Mouse (Mus musculus) olfactory bulb, adult 2 months (tissue): ENCODE results near the gene Gm5269. TPM values are rescaled to one million over a fixed set of nuclear protein-coding genes. Genes with fewer than 3 reads are reported as not detected.

Experiments used
- H3K27ac ChIP-seq: fragments of 200-500 bp; 2 replicates; pipeline ENCODE4 v1.5.1; 2012; ENCODE audit warnings: low read depth, low read length; ENCODE audit not compliant: insufficient read depth
- H3K4me1 ChIP-seq: fragments of 200-500 bp; 2 replicates; pipeline ENCODE4 v1.6.1; 2012; ENCODE audit warnings: low read length; ENCODE audit not compliant: control insufficient read depth, insufficient read depth
- H3K4me3 ChIP-seq: fragments of 200-500 bp; 2 replicates; pipeline ENCODE4 v1.5.1; 2012; ENCODE audit warnings: mild to moderate bottlenecking, low read depth, low read length, moderate library complexity; ENCODE audit not compliant: insufficient read depth
- CTCF ChIP-seq: fragments of 200-500 bp; IDR thresholded peaks from 2 replicates; pipeline ENCODE4 v1.5.1; 2012; ENCODE audit warnings: low read depth, mild to moderate bottlenecking, low read length, moderate library complexity; ENCODE audit not compliant: insufficient read depth
- POLR2A ChIP-seq: fragments of 200-500 bp; IDR thresholded peaks from 2 replicates; pipeline ENCODE4 v1.6.1; 2012; ENCODE audit warnings: mild to moderate bottlenecking, low read depth, low read length, moderate library complexity; ENCODE audit not compliant: insufficient read depth
- WGBS: fragments of 180-500 bp; shearing (Covaris S2); methylation state at CpG from one replicate; pipeline ENCODE4 v1.1.7; 2018; 5-methylcytosine and 5-hydroxymethylcytosine counted together
- polyA plus RNA-seq: library from polyadenylated mRNA; stranded (reverse); fragments of >200 nt; gene quantifications from 2 replicates; pipeline ENCODE4 v1.2.4, GENCODE M21; 2012; ENCODE audit warnings: low replicate concordance; ENCODE audit not compliant: missing spikeins, insufficient read depth, insufficient read length

Gene Gm5269
- not detected in 2 replicates for polyA plus RNA-seq

- TF ChIP-seq POLR2A, result no peak
- TF ChIP-seq CTCF, result no peak
- no peak within 1 kb of the TSS for H3K27ac ChIP-seq
- no peak within 1 kb of the TSS for H3K4me3 ChIP-seq
- no peaks in the 10 kb centered on the region for H3K4me1 ChIP-seq
Observed at GRCm38 (mm10) chr1:45890173-45890572, at the start of gene Gm5269. Gm5269 (minus strand) TSS chr1:45890273.

DNA sequence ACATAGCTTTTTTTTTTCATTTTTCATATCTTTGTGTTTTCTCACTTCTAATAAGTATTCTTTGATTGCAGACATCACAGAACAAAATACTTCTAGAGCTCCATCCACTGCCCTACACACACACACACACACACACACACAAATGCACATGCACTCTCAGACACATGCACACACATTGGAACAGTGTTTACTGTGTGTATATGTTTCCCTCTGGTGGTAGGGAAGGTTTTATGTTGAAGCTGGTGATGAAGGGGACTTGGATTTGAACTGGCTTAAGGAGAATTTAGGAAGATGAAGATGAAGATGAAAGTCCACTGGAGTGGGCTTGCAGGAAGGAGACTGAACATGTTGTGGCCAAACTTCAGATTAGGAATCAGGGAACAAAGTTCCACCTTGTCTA lies 41.1 kb upstream of the Gm5269 start:
- Histone ChIP-seq H3K4me1 (no peaks in the 10 kb centered on the region), H3K27ac (no peak overlapping the region), H3K4me3 (no peak overlapping the region)
- TF ChIP-seq CTCF (no peak), POLR2A (no peak)

- H3K4me3 ChIP-seq, result no peak overlapping the region
- peaks cover 6% of the 10 kb centered on the region for H3K4me1 ChIP-seq
- TF ChIP-seq POLR2A, result no peak
- WGBS, result 68% methylated on average over 3 of the region's 3 CpGs
- H3K27ac ChIP-seq, result no peak overlapping the region
Observed at GRCm38 (mm10) chr1:45926911-45927310, 36.8 kb upstream of the Gm5269 start.

DNA sequence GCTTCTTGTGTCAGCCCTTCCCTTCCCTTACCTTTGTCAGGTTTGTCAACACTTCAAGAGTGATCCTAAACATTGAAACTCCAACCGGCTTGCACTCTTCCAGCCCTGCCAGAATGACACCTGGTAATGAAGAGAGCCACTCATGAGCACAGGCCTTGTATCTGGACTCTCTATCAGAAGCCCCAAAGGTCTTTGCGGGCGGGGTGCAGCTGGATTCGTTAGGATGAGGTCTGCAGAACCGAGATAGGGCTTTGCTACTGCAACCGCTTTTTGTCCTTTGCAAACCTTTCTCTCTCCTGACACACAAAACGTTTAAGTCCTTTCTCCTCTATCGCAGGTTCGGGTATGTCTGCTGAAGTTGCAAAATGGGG lies 36.3 kb upstream of the Gm5269 start, which contains the start of gene Slc40a1:
Slc40a1 (minus strand) TSS at position 131 of the 371 bp plus-strand sequence.
- 57% methylated on average over 9 of the region's 9 CpGs for WGBS
- TF ChIP-seq POLR2A (no peak), CTCF (no peak)
- peaks cover 6% of the 10 kb centered on the region for H3K4me1 ChIP-seq
- H3K4me3 ChIP-seq, result peak within 1 kb of the TSS; percentile 74
- no peak within 1 kb of the TSS for H3K27ac ChIP-seq

DNA sequence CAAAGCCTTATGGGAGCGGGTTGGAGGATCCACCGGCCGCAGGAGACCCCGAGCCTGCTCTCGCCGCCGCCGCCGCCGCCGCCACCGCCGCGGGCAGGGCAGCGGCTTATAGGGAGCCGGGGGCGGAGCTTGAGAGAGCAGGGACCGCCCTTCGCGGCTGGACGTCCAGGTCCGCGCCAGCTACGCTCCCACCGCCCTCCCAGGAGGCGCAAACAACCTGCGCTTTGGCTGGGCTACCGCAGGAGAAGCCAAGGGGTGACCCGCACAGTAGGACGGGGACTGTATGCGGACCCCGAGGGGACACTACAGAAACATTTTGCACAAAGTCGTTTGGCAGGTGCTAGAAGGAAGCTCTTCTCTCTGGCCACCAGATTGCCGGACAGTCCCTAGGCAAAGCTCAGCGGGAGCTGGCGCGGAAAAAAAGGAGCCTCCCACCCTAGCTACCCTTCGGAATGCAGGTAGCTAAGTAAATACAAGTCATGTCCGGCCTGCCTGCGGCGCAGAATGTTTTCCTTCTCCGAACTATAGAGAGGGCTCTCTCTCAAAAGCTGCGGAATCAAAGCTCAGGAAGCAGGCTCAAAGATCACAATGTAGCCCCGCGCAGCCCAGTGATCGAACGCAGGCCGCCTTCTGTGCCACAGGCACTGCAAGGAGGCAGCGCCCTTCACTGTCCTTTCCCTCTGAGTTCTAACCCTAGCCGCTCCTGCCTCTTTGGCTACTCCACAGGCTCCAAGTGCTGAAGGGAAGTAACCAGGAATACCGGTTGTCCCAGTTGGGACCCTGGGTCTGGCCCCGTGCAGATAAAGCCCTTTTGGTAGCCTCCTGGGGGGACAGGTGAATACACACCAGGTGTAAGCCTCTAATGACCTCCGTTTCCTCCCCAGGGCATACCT lies 35.7 kb upstream of the Gm5269 start:
- WGBS, result 2% methylated on average over 53 of the region's 53 CpGs
- Histone ChIP-seq H3K4me3 (peak overlapping the region; percentile 74), H3K4me1 (peaks cover 6% of the 10 kb centered on the region), H3K27ac (no peak overlapping the region)
- TF ChIP-seq POLR2A (no peak; the same call in 1 of the 2 replicates), CTCF (no peak)

DNA sequence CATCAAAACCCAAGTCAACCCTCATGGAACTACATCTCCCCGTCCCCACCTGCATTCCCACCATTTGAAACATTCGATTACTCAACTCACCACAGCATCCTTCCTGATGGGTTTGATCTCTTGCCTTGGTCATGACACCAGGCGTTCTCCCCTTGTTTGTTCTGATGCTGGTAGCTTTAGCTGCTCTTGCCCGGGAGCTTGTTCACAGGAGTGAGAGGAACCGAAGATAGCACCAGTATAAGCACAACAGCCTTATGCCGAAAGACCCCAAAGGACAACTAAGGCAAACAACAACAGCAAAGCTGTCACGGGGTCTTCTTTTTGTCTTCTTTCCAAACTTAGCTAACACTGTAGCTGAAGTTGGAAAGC lies 35.0 kb upstream of the Gm5269 start:
- TF ChIP-seq CTCF (no peak), POLR2A (no peak)
- Histone ChIP-seq H3K27ac (no peak overlapping the region), H3K4me3 (peak overlapping the region; percentile 74), H3K4me1 (peaks cover 6% of the 10 kb centered on the region)
- WGBS, result 12% methylated on average over 7 of the region's 7 CpGs

- TF ChIP-seq CTCF, result no peak
- TF ChIP-seq POLR2A, result no peak
- Histone ChIP-seq H3K4me3 (no peak overlapping the region), H3K27ac (no peak overlapping the region), H3K4me1 (peaks cover 6% of the 10 kb centered on the region)
- WGBS, result 69% methylated on average over 7 of the region's 7 CpGs
Observed at GRCm38 (mm10) chr1:45924516-45924915, 34.4 kb upstream of the Gm5269 start.

DNA sequence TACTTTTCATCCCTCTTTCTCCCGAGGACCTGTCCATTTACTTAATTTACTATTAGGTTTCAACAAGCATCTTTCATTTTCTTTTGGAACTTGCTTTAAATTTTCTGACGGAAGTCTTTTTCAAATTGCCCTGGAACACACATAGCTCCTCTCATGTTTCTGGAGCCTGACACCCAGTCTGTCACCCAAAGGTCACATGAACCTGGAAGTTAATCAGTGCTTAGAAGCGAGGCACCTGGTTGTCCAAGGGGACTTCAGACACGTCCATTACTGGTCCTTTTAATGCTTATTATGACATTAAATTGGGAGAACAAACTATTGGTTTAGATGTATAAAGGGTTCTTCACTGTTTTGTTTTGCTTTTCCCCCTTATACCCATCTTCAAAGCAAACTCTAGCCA lies 33.2 kb upstream of the Gm5269 start:
- Histone ChIP-seq H3K4me3 (no peak overlapping the region), H3K4me1 (peaks cover 6% of the 10 kb centered on the region), H3K27ac (no peak overlapping the region)
- TF ChIP-seq POLR2A (no peak), CTCF (no peak)
- 85% methylated on average over 4 of the region's 4 CpGs for WGBS

DNA sequence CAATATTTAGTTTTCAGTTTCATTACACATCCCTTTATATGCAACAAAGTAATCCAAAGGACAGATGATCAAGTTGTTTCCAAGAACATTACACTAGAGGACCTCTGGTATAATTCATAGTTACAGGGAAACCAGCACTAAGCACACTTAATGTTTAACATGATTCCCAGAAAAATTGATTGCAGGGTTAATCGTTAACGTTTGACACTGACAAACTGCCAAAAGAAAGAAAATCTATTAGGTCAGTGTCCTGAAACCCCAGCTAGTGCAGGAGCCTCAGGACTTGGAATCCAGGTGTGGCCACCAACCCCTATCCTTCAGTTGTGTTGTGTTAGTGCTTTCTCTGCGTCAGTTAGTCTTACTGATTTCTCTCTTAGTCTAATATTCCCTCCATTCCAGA lies 30.6 kb upstream of the Gm5269 start:
- Histone ChIP-seq H3K4me3 (no peak overlapping the region), H3K4me1 (peaks cover 2% of the 10 kb centered on the region), H3K27ac (no peak overlapping the region)
- TF ChIP-seq CTCF, result no peak
- TF ChIP-seq POLR2A, result no peak
- WGBS, result 92% methylated on average over 3 of the region's 3 CpGs

GRCm38 (mm10) chr1:45919752-45920151 lies 29.7 kb upstream of the Gm5269 start:
- WGBS, result 97% methylated on average over 1 of the region's 1 CpGs
- no peaks in the 10 kb centered on the region for H3K4me1 ChIP-seq
- H3K27ac ChIP-seq, result no peak overlapping the region
- TF ChIP-seq CTCF (no peak), POLR2A (no peak)
- no peak overlapping the region for H3K4me3 ChIP-seq
